Mouse (Mus musculus) bone marrow macrophage, adult 2 months (primary cell): ENCODE data around the gene Sdhaf2. TPM values are rescaled to one million over a fixed set of nuclear protein-coding genes. Genes with fewer than 3 reads are reported as not detected.
"Not testable (repeated sequence)": the region's sequence is repeated elsewhere in the genome, so short reads cannot be mapped to it uniquely, and the experiment has no call there.

ENCODE experiments used
- H3K27ac ChIP-seq: 2 replicates; pipeline ENCODE4 v1.5.1; 2012; ENCODE audit warnings: low read depth, low read length; ENCODE audit not compliant: insufficient read depth
- H3K4me1 ChIP-seq: 2 replicates; pipeline ENCODE4 v1.6.1; 2012; ENCODE audit warnings: low read length; ENCODE audit not compliant: control insufficient read depth, insufficient read depth
- H3K4me3 ChIP-seq: 2 replicates; pipeline ENCODE4 v1.5.1; 2012; ENCODE audit warnings: mild to moderate bottlenecking, low read length, moderate library complexity; ENCODE audit not compliant: insufficient read depth
- CTCF ChIP-seq: IDR thresholded peaks from 2 replicates; pipeline ENCODE4 v1.5.1; 2012; ENCODE audit warnings: low read depth, mild to moderate bottlenecking, low read length, moderate library complexity
- POLR2A ChIP-seq: IDR thresholded peaks from 2 replicates; pipeline ENCODE4 v1.6.1; 2012; ENCODE audit warnings: mild to moderate bottlenecking, low read depth, low read length, borderline replicate concordance
- polyA plus RNA-seq: library from polyadenylated mRNA; stranded (reverse); fragments of >200 nt; gene quantifications from 2 replicates; pipeline ENCODE4 v1.2.4, GENCODE M21; 2012; ENCODE audit not compliant: missing spikeins, insufficient read depth, insufficient read length

Sdhaf2 gene
- 47.0 and 51.9 TPM in 2 replicates for polyA plus RNA-seq

GRCm38 (mm10) chr19:10525910-10526309 lies at the start of gene Sdhaf2:
Sdhaf2 (minus strand) TSS chr19:10526142.
- Histone ChIP-seq H3K4me3 (peak within 1 kb of the TSS; percentile 65), H3K4me1 (peaks cover 24% of the 10 kb centered on the region), H3K27ac (peak within 1 kb of the TSS; percentile 86)
- no peak for TF ChIP-seq POLR2A
- no peak for TF ChIP-seq CTCF

- no peak overlapping the region for H3K27ac ChIP-seq
- H3K4me3 ChIP-seq, result no peak overlapping the region
- no peak for TF ChIP-seq POLR2A
- TF ChIP-seq CTCF, result no peak
- peaks cover 4% of the 10 kb centered on the region; the same call in 1 of the 2 replicates for H3K4me1 ChIP-seq
Measured at GRCm38 (mm10) chr19:10569627-10570026, 43.7 kb upstream of the Sdhaf2 start.

- no peak for TF ChIP-seq CTCF
- no peak for TF ChIP-seq POLR2A
- Histone ChIP-seq H3K4me3 (no peak overlapping the region), H3K27ac (no peak overlapping the region), H3K4me1 (peaks cover 12% of the 10 kb centered on the region)
Measured at GRCm38 (mm10) chr19:10565217-10565616, 39.3 kb upstream of the Sdhaf2 start.

GRCm38 (mm10) chr19:10564278-10564677 lies 38.3 kb upstream of the Sdhaf2 start:
- H3K4me1 ChIP-seq, result peaks cover 8% of the 10 kb centered on the region
- no peak for TF ChIP-seq POLR2A
- TF ChIP-seq CTCF, result no peak
- no peak overlapping the region for H3K4me3 ChIP-seq
- H3K27ac ChIP-seq, result no peak overlapping the region

GRCm38 (mm10) chr19:10562351-10562750 lies 36.4 kb upstream of the Sdhaf2 start:
- H3K4me3 ChIP-seq, result no peak overlapping the region
- H3K27ac ChIP-seq, result no peak overlapping the region
- TF ChIP-seq CTCF (no peak), POLR2A (no peak)
- H3K4me1 ChIP-seq, result peaks cover 8% of the 10 kb centered on the region

GRCm38 (mm10) chr19:10561558-10562314 lies 35.8 kb upstream of the Sdhaf2 start:
- no peak overlapping the region for H3K4me3 ChIP-seq
- H3K27ac ChIP-seq, result no peak overlapping the region
- H3K4me1 ChIP-seq, result peaks cover 8% of the 10 kb centered on the region
- no peak for TF ChIP-seq CTCF
- no peak for TF ChIP-seq POLR2A

GRCm38 (mm10) chr19:10560108-10560507 lies 34.2 kb upstream of the Sdhaf2 start:
- TF ChIP-seq POLR2A (no peak), CTCF (no peak)
- Histone ChIP-seq H3K4me1 (peaks cover 10% of the 10 kb centered on the region), H3K27ac (no peak overlapping the region), H3K4me3 (no peak overlapping the region)

- peaks cover 15% of the 10 kb centered on the region for H3K4me1 ChIP-seq
- H3K4me3 ChIP-seq, H3K27ac ChIP-seq: not testable (repeated sequence)
Measured at GRCm38 (mm10) chr19:10557837-10558375, 32.0 kb upstream of the Sdhaf2 start.

GRCm38 (mm10) chr19:10557430-10557829 lies 31.5 kb upstream of the Sdhaf2 start:
- no peak overlapping the region for H3K4me3 ChIP-seq
- H3K4me1 ChIP-seq, result peaks cover 15% of the 10 kb centered on the region
- TF ChIP-seq POLR2A (no peak), CTCF (no peak)
- H3K27ac ChIP-seq, result no peak overlapping the region

GRCm38 (mm10) chr19:10557001-10557400 lies 31.1 kb upstream of the Sdhaf2 start:
- Histone ChIP-seq H3K4me3 (no peak overlapping the region), H3K27ac (no peak overlapping the region), H3K4me1 (peaks cover 15% of the 10 kb centered on the region)
- no peak for TF ChIP-seq POLR2A
- no peak for TF ChIP-seq CTCF
